Mouse (Mus musculus): Measurements from ENCODE around the gene Sap18b. TPM values are rescaled to one million over a fixed set of nuclear protein-coding genes. Genes with fewer than 3 reads are reported as not detected.

Gene Sap18b
- polyA plus RNA-seq, 1 experiment from 2014 or later: 287 TPM

DNA sequence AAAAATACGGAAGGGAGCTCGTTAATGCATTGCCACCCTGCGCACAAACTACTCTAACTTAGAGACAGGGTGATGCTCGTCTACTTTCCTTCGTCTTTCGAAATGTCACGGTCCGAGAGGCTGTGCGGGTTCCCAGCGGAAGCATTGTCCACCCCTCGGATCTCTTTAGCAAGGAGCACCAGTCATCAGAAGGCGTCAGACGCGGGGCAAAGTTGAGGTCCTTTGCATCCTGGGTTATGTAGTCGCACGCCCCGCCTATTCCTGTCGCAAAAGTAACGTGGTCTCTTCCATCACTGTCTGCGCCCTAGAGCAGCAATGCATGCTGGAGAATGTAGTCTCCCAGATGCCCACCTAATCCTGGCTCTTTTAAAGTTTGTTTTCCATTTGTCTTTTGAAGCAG lies 17.3 kb upstream of the Sap18b start:
- no peaks in the 10 kb centered on the region for H3K9me3 ChIP-seq (ENCODE audit: control insufficient read depth, low read length)
- peak overlapping the region; percentile 92 to 96 for H3K4me3 ChIP-seq (ENCODE audit: control insufficient read depth in 1 of 2, insufficient read depth in 1 of 2, low read depth in 1 of 2, low read length in 2 of 2)
- H3K4me2 ChIP-seq (ENCODE audit: low read length): peak overlapping the region; percentile 88
- ATAC-seq (ENCODE audit: insufficient number of reproducible peaks, insufficient read depth, low FRiP score, low read depth): peak; percentile 87
- H3K4me1 ChIP-seq (ENCODE audit: control insufficient read depth in 2 of 2, insufficient read depth in 2 of 2, low read length in 2 of 2): peaks cover 18 to 55% of the 10 kb centered on the region in 2 experiments
- H3K9ac ChIP-seq (ENCODE audit: low read length): peak overlapping the region; percentile 81
- peak overlapping the region; percentile 97 to 99 for H3K27ac ChIP-seq (replicated peaks in 1 of 2; ENCODE audit: control insufficient read depth in 1 of 2, insufficient read depth in 1 of 2, low read depth in 2 of 2, low read length in 2 of 2)
- H3K36me3 ChIP-seq (ENCODE audit: control insufficient read depth, insufficient read depth, low read length): peaks cover 15% of the 10 kb centered on the region; the same call in 1 of the 2 replicates
- no peaks in the 10 kb centered on the region for H3K27me3 ChIP-seq (ENCODE audit: control insufficient read depth, insufficient read depth, low read length)
- WGBS: under 1% methylated on average over 20 of the region's 20 CpGs

DNA sequence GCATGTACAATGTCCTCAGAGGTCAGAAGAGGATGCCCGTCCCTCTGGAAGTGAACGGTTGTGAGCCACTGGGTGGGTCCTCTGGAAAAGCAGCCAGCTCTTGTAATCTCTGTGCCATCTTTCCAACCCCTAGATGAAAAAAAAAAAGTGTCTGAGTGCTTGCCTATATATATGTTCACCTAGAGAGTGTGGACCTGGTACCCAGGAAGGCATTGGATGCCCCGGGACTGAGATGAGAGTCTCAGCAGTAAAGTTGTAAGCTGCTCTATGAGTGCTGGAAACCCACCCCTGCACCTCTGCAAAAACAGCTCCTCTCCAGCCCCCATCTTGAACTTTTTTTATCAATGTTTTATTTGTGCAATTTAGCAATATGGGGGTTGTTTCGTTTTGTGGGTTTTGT lies 16.5 kb upstream of the Sap18b start:
- ATAC-seq (ENCODE audit: insufficient number of reproducible peaks, insufficient read depth, low FRiP score, low read depth): no peak
- 83% methylated on average over 4 of the region's 4 CpGs for WGBS
- Histone ChIP-seq H3K9me3 (ENCODE audit: control insufficient read depth, low read length) (no peaks in the 10 kb centered on the region), H3K27ac (replicated peaks in 1 of 2; ENCODE audit: control insufficient read depth in 1 of 2, insufficient read depth in 1 of 2, low read depth in 2 of 2, low read length in 2 of 2) (no peak overlapping the region; a peak in 1 of 4 replicates), H3K27me3 (ENCODE audit: control insufficient read depth, insufficient read depth, low read length) (no peaks in the 10 kb centered on the region), H3K4me2 (ENCODE audit: low read length) (no peak overlapping the region), H3K36me3 (ENCODE audit: control insufficient read depth, insufficient read depth, low read length) (peaks cover 15% of the 10 kb centered on the region; the same call in 1 of the 2 replicates), H3K9ac (ENCODE audit: low read length) (no peak overlapping the region), H3K4me1 (ENCODE audit: control insufficient read depth in 2 of 2, insufficient read depth in 2 of 2, low read length in 2 of 2) (peaks cover 18 to 52% of the 10 kb centered on the region in 2 experiments), H3K4me3 (ENCODE audit: control insufficient read depth in 1 of 2, insufficient read depth in 1 of 2, low read depth in 1 of 2, low read length in 2 of 2) (no peak overlapping the region)

DNA sequence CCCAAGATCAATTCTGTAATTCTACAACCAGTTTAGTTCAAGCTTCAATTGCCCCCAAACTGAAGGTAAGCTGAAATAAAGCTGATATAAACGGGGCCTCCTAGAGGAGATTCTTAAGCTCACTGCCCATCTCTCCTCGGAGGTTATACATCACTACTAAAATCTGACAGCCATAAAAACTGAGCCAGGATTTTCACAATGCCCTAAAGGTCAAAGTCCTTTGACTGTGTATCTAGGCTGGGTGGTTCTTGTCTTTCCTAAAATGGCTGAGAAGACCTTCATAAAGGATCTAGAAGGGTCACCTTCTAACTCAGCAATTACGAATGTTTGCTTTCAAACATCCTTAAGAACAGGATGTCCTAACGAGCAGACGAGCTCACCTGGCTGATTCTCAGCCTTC lies 16.0 kb upstream of the Sap18b start:
- 77% methylated on average over 5 of the region's 5 CpGs for WGBS
- Histone ChIP-seq H3K9ac (ENCODE audit: low read length) (peak overlapping the region; percentile 61; the same call in 1 of the 2 replicates), H3K27ac (replicated peaks in 1 of 2; ENCODE audit: control insufficient read depth in 1 of 2, insufficient read depth in 1 of 2, low read depth in 2 of 2, low read length in 2 of 2) (peak overlapping the region; percentile 23 to 97; a peak in 2 of 4 replicates), H3K9me3 (ENCODE audit: control insufficient read depth, low read length) (no peaks in the 10 kb centered on the region), H3K27me3 (ENCODE audit: control insufficient read depth, insufficient read depth, low read length) (no peaks in the 10 kb centered on the region), H3K4me3 (ENCODE audit: control insufficient read depth in 1 of 2, insufficient read depth in 1 of 2, low read depth in 1 of 2, low read length in 2 of 2) (no peak overlapping the region), H3K4me1 (ENCODE audit: control insufficient read depth in 2 of 2, insufficient read depth in 2 of 2, low read length in 2 of 2) (peaks cover 18 to 47% of the 10 kb centered on the region in 2 experiments), H3K36me3 (ENCODE audit: control insufficient read depth, insufficient read depth, low read length) (peaks cover 11% of the 10 kb centered on the region; the same call in 1 of the 2 replicates), H3K4me2 (ENCODE audit: low read length) (no peak overlapping the region)
- ATAC-seq (ENCODE audit: insufficient number of reproducible peaks, insufficient read depth, low FRiP score, low read depth): no peak

DNA sequence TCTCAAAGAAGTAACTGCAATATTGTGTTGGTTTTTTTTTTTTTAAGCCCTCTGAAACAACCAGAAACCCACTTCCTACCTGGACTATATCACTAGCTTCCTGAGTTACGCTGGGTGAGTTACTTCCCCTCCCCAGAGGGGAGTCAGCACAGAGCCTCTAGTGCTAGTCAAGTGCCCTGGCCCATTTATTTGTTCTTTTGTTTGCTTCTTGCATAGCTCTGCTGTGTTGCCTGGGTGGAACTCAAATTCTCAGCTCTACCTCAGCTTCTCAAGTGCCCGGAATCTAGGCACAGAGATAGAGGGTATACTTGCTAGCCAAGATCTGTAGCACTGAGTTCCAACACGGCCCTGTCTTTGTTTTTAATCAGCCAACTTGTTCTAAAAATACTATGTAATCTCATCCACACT lies 15.0 kb upstream of the Sap18b start:
- peaks cover 4% of the 10 kb centered on the region; the same call in 1 of the 2 replicates for H3K36me3 ChIP-seq (ENCODE audit: control insufficient read depth, insufficient read depth, low read length)
- peak overlapping the region; percentile 93 to 97 for H3K27ac ChIP-seq (replicated peaks in 1 of 2; ENCODE audit: control insufficient read depth in 1 of 2, insufficient read depth in 1 of 2, low read depth in 2 of 2, low read length in 2 of 2)
- H3K9ac ChIP-seq (ENCODE audit: low read length): peak overlapping the region; percentile 61
- peaks cover 18 to 38% of the 10 kb centered on the region in 2 experiments for H3K4me1 ChIP-seq (ENCODE audit: control insufficient read depth in 2 of 2, insufficient read depth in 2 of 2, low read length in 2 of 2)
- WGBS: 11% methylated on average over 3 of the region's 3 CpGs
- peak overlapping the region; percentile 52 for H3K4me2 ChIP-seq (ENCODE audit: low read length)
- no peak overlapping the region; a peak in 1 of 4 replicates for H3K4me3 ChIP-seq (ENCODE audit: control insufficient read depth in 1 of 2, insufficient read depth in 1 of 2, low read depth in 1 of 2, low read length in 2 of 2)
- no peaks in the 10 kb centered on the region for H3K27me3 ChIP-seq (ENCODE audit: control insufficient read depth, insufficient read depth, low read length)
- H3K9me3 ChIP-seq (ENCODE audit: control insufficient read depth, low read length): no peaks in the 10 kb centered on the region
- ATAC-seq (ENCODE audit: insufficient number of reproducible peaks, insufficient read depth, low FRiP score, low read depth): peak; percentile 17; the same call in 1 of the 2 replicates

DNA sequence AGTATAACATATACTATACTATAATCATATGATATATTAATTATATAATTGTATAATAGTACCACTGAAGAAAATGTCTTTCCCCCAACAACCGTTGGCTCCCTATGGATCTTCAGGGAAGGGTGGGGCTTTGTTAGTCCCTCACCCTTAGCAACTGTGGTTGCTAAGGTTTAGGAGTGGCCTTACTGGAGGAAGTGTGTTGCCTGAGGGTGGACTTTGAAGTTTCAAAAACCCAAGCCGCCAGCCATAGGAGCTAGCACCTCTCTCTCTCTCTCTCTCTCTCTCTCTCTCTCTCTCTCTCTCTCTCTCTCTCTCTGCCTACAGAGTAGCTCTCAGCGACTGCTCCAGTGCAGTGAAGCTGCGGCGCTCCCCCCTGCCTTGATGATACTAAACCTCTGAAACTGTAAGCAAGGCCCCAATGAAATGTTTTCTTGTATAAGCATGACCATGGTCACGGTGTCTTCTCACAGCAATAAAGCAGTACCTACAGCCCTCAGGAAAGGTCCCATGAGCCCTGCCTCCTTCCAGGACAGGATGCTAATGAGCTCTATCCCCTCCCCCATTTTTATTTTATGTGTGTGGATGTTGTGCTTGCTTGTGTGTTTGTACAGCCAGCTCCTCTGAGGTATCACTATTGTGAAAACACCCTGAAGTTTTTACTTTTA lies 9.0 kb upstream of the Sap18b start:
- no peak for ATAC-seq (ENCODE audit: insufficient number of reproducible peaks, insufficient read depth, low FRiP score, low read depth)
- no peak overlapping the region for H3K4me3 ChIP-seq (ENCODE audit: control insufficient read depth in 1 of 2, insufficient read depth in 1 of 2, low read depth in 1 of 2, low read length in 2 of 2)
- H3K4me2 ChIP-seq (ENCODE audit: low read length): no peak overlapping the region
- peak overlapping the region in 1 of 2 experiments; percentile 90; a peak in 3 of 4 replicates for H3K27ac ChIP-seq (replicated peaks in 1 of 2; ENCODE audit: control insufficient read depth in 1 of 2, insufficient read depth in 1 of 2, low read depth in 2 of 2, low read length in 2 of 2)
- no peaks in the 10 kb centered on the region for H3K27me3 ChIP-seq (ENCODE audit: control insufficient read depth, insufficient read depth, low read length)
- H3K9me3 ChIP-seq (ENCODE audit: control insufficient read depth, low read length): no peaks in the 10 kb centered on the region
- WGBS: 38% methylated on average over 6 of the region's 6 CpGs
- no peak overlapping the region for H3K9ac ChIP-seq (ENCODE audit: low read length)
- peaks cover 28 to 39% of the 10 kb centered on the region in 2 experiments for H3K4me1 ChIP-seq (ENCODE audit: control insufficient read depth in 2 of 2, insufficient read depth in 2 of 2, low read length in 2 of 2)
- no peaks in the 10 kb centered on the region for H3K36me3 ChIP-seq (ENCODE audit: control insufficient read depth, insufficient read depth, low read length)

DNA sequence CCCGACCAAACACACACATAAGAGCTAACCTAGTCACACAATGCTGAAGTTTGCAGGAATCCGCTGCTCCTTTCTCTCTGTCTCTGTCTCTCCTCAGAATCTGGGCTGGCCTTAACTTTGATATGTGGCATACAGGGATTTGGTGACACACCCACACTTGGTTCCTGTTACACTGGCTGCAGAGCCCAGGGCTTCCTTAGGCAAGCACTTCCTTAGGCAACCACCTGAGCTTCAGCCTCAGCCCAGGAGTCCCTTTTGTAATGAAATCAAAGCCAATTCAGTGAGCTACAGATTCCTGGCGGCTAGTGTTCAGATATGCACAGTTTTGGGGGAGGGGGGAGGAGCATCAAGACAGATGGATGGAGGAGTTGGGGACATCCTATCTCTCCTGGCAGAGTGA lies 7.5 kb upstream of the Sap18b start:
- H3K27me3 ChIP-seq (ENCODE audit: control insufficient read depth, insufficient read depth, low read length): no peaks in the 10 kb centered on the region
- H3K4me2 ChIP-seq (ENCODE audit: low read length): peak overlapping the region; percentile 47
- no peak overlapping the region for H3K4me3 ChIP-seq (ENCODE audit: control insufficient read depth in 1 of 2, insufficient read depth in 1 of 2, low read depth in 1 of 2, low read length in 2 of 2)
- no peaks in the 10 kb centered on the region for H3K9me3 ChIP-seq (ENCODE audit: control insufficient read depth, low read length)
- no peaks in the 10 kb centered on the region for H3K36me3 ChIP-seq (ENCODE audit: control insufficient read depth, insufficient read depth, low read length)
- ATAC-seq (ENCODE audit: insufficient number of reproducible peaks, insufficient read depth, low FRiP score, low read depth): no peak
- peak overlapping the region; percentile 60 for H3K9ac ChIP-seq (ENCODE audit: low read length)
- peaks cover 18 to 33% of the 10 kb centered on the region in 2 experiments for H3K4me1 ChIP-seq (ENCODE audit: control insufficient read depth in 2 of 2, insufficient read depth in 2 of 2, low read length in 2 of 2)
- peak overlapping the region; percentile 86 to 90 for H3K27ac ChIP-seq (replicated peaks in 1 of 2; ENCODE audit: control insufficient read depth in 1 of 2, insufficient read depth in 1 of 2, low read depth in 2 of 2, low read length in 2 of 2)
- WGBS: 57% methylated on average over 3 of the region's 3 CpGs

DNA sequence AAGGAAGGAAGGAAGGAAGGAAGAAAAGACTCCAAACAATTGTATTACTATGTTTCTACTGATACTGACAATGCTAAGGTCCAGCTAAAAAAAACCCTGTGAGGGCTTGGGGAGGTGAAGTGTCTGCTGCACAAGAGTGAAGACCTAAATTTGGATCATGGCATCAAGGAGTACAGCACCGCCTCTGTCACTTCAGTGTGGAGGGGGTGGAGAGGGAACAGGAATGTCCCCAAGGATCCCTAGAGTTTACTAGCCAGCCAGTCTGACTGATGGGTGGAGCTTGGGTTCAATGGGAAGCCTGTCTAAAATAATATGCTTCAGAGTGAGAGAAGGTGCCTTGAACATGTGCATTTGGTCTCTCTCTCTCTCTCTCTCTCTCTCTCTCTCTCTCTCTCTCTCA lies 6.9 kb upstream of the Sap18b start:
- no peaks in the 10 kb centered on the region for H3K9me3 ChIP-seq (ENCODE audit: control insufficient read depth, low read length)
- H3K36me3 ChIP-seq (ENCODE audit: control insufficient read depth, insufficient read depth, low read length): no peaks in the 10 kb centered on the region
- H3K4me3 ChIP-seq (ENCODE audit: control insufficient read depth in 1 of 2, insufficient read depth in 1 of 2, low read depth in 1 of 2, low read length in 2 of 2): no peak overlapping the region
- H3K9ac ChIP-seq (ENCODE audit: low read length): peak overlapping the region; percentile 60
- peak; percentile 81 for ATAC-seq (ENCODE audit: insufficient number of reproducible peaks, insufficient read depth, low FRiP score, low read depth)
- peaks cover 18 to 34% of the 10 kb centered on the region in 2 experiments for H3K4me1 ChIP-seq (ENCODE audit: control insufficient read depth in 2 of 2, insufficient read depth in 2 of 2, low read length in 2 of 2)
- no peaks in the 10 kb centered on the region for H3K27me3 ChIP-seq (ENCODE audit: control insufficient read depth, insufficient read depth, low read length)
- peak overlapping the region; percentile 86 to 90 for H3K27ac ChIP-seq (replicated peaks in 1 of 2; ENCODE audit: control insufficient read depth in 1 of 2, insufficient read depth in 1 of 2, low read depth in 2 of 2, low read length in 2 of 2)
- 18% methylated on average over 1 of the region's 1 CpGs for WGBS
- H3K4me2 ChIP-seq (ENCODE audit: low read length): peak overlapping the region; percentile 47

Data from heart, embryonic 14.5 days (tissue).